Mouse (Mus musculus): ENCODE data around the gene Hspg2.

Hspg2 gene

GRCm38 (mm10) chr4:137502801-137503200, 34.2 kb downstream of the Hspg2 start:
- no peak for DNase-seq

- DNase-seq, result peak; percentile 38
Observed at GRCm38 (mm10) chr4:137503509-137503971, 35.0 kb downstream of the Hspg2 start.

GRCm38 (mm10) chr4:137506629-137507028, 38.1 kb downstream of the Hspg2 start:
- DNase-seq, result no peak

- no peak for DNase-seq
Observed at GRCm38 (mm10) chr4:137509528-137509927, 41.0 kb downstream of the Hspg2 start.

GRCm38 (mm10) chr4:137510021-137510696, 41.6 kb downstream of the Hspg2 start:
- DNase-seq, result peak; percentile 66

- no peak for DNase-seq
Observed at GRCm38 (mm10) chr4:137512897-137513296, 44.3 kb downstream of the Hspg2 start.

- DNase-seq, result no peak
Observed at GRCm38 (mm10) chr4:137517989-137518691, 49.6 kb downstream of the Hspg2 start.

- no peak for DNase-seq
Observed at GRCm38 (mm10) chr4:137518746-137519145, 50.2 kb downstream of the Hspg2 start.

- DNase-seq, result no peak
Observed at GRCm38 (mm10) chr4:137520346-137520745, 51.8 kb downstream of the Hspg2 start.

- no peak for DNase-seq
Observed at GRCm38 (mm10) chr4:137521966-137522365, 53.4 kb downstream of the Hspg2 start.

GRCm38 (mm10) chr4:137525426-137525825, 56.9 kb downstream of the Hspg2 start:
- no peak for DNase-seq

- DNase-seq, result no peak
Observed at GRCm38 (mm10) chr4:137527368-137527767, 58.8 kb downstream of the Hspg2 start.

- DNase-seq, result no peak
Observed at GRCm38 (mm10) chr4:137527872-137528271, 59.3 kb downstream of the Hspg2 start.

GRCm38 (mm10) chr4:137540356-137540755, 71.8 kb downstream of the Hspg2 start:
- DNase-seq, result peak; percentile 16

- no peak for DNase-seq
Observed at GRCm38 (mm10) chr4:137542968-137543367, 74.4 kb downstream of the Hspg2 start.

GRCm38 (mm10) chr4:137545568-137545967, 77.0 kb downstream of the Hspg2 start:
- no peak for DNase-seq

GRCm38 (mm10) chr4:137546003-137546525, 77.5 kb downstream of the Hspg2 start:
- DNase-seq, result peak; percentile 52

GRCm38 (mm10) chr4:137553466-137553865, 84.9 kb downstream of the Hspg2 start:
- DNase-seq, result no peak

- no peak for DNase-seq
Observed at GRCm38 (mm10) chr4:137556673-137557210, 88.2 kb downstream of the Hspg2 start.

- no peak for DNase-seq
Observed at GRCm38 (mm10) chr4:137569873-137570272, 101.3 kb downstream of the Hspg2 start.

GRCm38 (mm10) chr4:137574469-137574868, 105.9 kb downstream of the Hspg2 start, which contains the start of gene Ldlrad2:
Gene Ldlrad2 (minus strand): TSS chr4:137574569.
- DNase-seq, result no peak

- no peak for DNase-seq
Observed at GRCm38 (mm10) chr4:137577486-137577885, 108.9 kb downstream of the Hspg2 start.

GRCm38 (mm10) chr4:137578181-137578845, 109.7 kb downstream of the Hspg2 start:
- DNase-seq, result peak; percentile 40
